Mouse (Mus musculus) thymus, adult 2 months (tissue): Measurements from ENCODE around the gene Eno1.

ENCODE experiments used
- CTCF ChIP-seq: fragments of 200-500 bp; IDR thresholded peaks from 2 replicates; pipeline ENCODE4 v1.5.1; 2012; ENCODE audit warnings: mild to moderate bottlenecking, control low read depth, low read length, moderate library complexity, borderline replicate concordance; ENCODE audit not compliant: control insufficient read depth, poor library complexity, insufficient read depth; ENCODE audit errors: extremely low read depth
- POLR2A ChIP-seq: fragments of 200-500 bp; IDR thresholded peaks from 2 replicates; pipeline ENCODE4 v1.6.1; 2012; ENCODE audit warnings: mild to moderate bottlenecking, low read length, control low read depth, moderate library complexity; ENCODE audit not compliant: control insufficient read depth, poor library complexity, insufficient read depth; ENCODE audit errors: extremely low read depth

GRCm38 (mm10) chr4:150210306-150210705 is 26.2 kb upstream of the Eno1 start:
- TF ChIP-seq CTCF (no peak), POLR2A (no peak)
